Mouse (Mus musculus): ENCODE measurements at regions not wholly inside any gene's neighbourhood (a gene's known extent, or its start where the extent isn't known, plus 50 kb on each side); places are given as distances from the start of the nearest gene placed in this dataset.

DNA sequence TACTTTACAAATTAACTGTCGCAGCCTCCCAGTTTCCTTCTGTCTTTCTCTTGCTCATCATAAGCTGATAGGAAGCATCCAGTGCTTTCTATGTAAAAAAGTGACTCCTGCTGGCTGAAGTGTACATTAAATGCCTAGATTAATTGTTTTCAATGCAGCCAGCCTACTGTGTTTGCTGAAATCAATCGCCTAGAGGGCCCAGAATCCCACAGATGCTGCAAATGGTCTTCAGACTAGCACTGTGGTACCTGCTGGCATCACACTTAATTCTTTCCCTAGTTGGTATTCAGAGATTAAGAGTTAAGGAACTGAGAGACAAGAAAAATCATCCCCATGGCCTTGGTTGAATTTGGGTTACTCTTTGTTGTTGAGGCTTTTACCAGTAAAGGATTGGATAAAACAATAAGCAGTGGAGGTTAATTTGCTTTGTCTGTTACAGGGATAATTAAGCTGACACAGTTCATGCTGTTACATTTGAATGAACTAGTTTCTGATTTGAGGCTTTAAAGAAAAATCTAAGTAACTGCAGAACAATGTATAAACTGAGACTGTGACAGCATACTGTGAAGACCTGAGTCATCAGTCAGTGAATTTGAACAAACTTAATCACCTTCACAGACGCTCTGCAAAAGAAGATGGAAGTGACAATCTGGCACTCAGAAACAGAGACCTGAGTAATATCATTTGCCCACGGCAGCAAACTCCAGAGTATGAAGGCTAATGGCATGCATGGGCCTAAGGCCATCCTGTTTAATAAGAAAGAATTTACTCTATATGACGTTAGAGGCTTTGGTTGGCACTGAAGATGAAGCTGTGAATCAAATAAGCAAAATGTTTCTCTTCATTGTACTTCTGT lies 339.0 kb upstream of the Ddi1 start:
- TF ChIP-seq CTCF (IDR thresholded peaks at IDR 0.05; ENCODE audit: control insufficient read depth, insufficient read depth, insufficient read length) (no peak), CEBPB (IDR thresholded peaks at IDR 0.05; ENCODE audit: low read depth) (no peak), MAX (IDR thresholded peaks at IDR 0.05) (no peak)

All from C2C12 (cell line).